Mouse (Mus musculus) adrenal gland, adult (tissue): ENCODE measurements at regions not wholly inside any gene's neighbourhood (a gene's known extent, or its start where the extent isn't known, plus 50 kb on each side); places are given as distances from the start of the nearest gene placed in this dataset.
A peak's percentile ranks its signal among the peaks of the same experiment; 100 is the strongest.
"Not testable (repeated sequence)": the region's sequence is repeated elsewhere in the genome, so short reads cannot be mapped to it uniquely, and the experiment has no call there.

Experiments
- DNase-seq, 2 experiments: peaks; one replicate each; pipeline ENCODE4 v3.0.0; 2022 to 2023; ENCODE audit warnings: low spot score in 1 of 2; ENCODE audit not compliant: inconsistent age in 2 of 2

- DNase-seq, result no peak
Observed at GRCm38 (mm10) chr2:17850741-17851140, 119.5 kb upstream of the Nebl start.

GRCm38 (mm10) chr2:17849267-17849666 is 118.0 kb upstream of the Nebl start:
- peak in 1 of 2 experiments; percentile 72 for DNase-seq

- not testable (repeated sequence) for DNase-seq
Observed at GRCm38 (mm10) chr2:17845447-17846092, 114.3 kb upstream of the Nebl start.

- DNase-seq, result peak in 1 of 2 experiments; percentile 62
Observed at GRCm38 (mm10) chr2:17844662-17845446, 113.6 kb upstream of the Nebl start.

GRCm38 (mm10) chr2:17841963-17842362 is 110.7 kb upstream of the Nebl start:
- peak in 1 of 2 experiments; percentile 43 for DNase-seq

GRCm38 (mm10) chr2:17841546-17841945 is 110.3 kb upstream of the Nebl start:
- DNase-seq, result no peak

GRCm38 (mm10) chr2:17840941-17841498 is 109.8 kb upstream of the Nebl start:
- DNase-seq, result no peak

GRCm38 (mm10) chr2:17839649-17840048 is 108.4 kb upstream of the Nebl start:
- DNase-seq, result peak in 1 of 2 experiments; percentile 44

- DNase-seq, result no peak
Observed at GRCm38 (mm10) chr2:17838859-17839581, 107.8 kb upstream of the Nebl start.

- no peak for DNase-seq
Observed at GRCm38 (mm10) chr2:17838381-17838680, 107.1 kb upstream of the Nebl start.

- no peak for DNase-seq
Observed at GRCm38 (mm10) chr2:17837541-17838380, 106.5 kb upstream of the Nebl start.

- DNase-seq, result no peak
Observed at GRCm38 (mm10) chr2:17832726-17833125, 101.5 kb upstream of the Nebl start.

GRCm38 (mm10) chr2:17830216-17830615 is 99.0 kb upstream of the Nebl start:
- DNase-seq, result no peak

GRCm38 (mm10) chr2:17825271-17825670 is 94.0 kb upstream of the Nebl start:
- DNase-seq, result no peak

- DNase-seq, result no peak
Observed at GRCm38 (mm10) chr2:17824176-17824575, 92.9 kb upstream of the Nebl start.

GRCm38 (mm10) chr2:17822621-17823006 is 91.3 kb upstream of the Nebl start:
- no peak for DNase-seq

- no peak for DNase-seq
Observed at GRCm38 (mm10) chr2:17821878-17822620, 90.8 kb upstream of the Nebl start.

- no peak for DNase-seq
Observed at GRCm38 (mm10) chr2:17811943-17812670, 80.8 kb upstream of the Nebl start.
